Mouse (Mus musculus) heart, adult 2 months (tissue): ENCODE results near the gene Set. TPM values are rescaled to one million over a fixed set of nuclear protein-coding genes. Genes with fewer than 3 reads are reported as not detected.

ENCODE experiments used
- DNase-seq, 2 experiments: peaks; one replicate each; pipeline ENCODE4 v3.0.0; 2021
- H3K27ac ChIP-seq: fragments of 200-600 bp; 2 replicates; pipeline ENCODE4 v1.8.1; 2022
- H3K27me3 ChIP-seq: fragments of 200-500 bp; 2 replicates; pipeline ENCODE4 v1.6.1; 2012; ENCODE audit warnings: mild to moderate bottlenecking, low read length, inconsistent platforms, mixed read lengths; ENCODE audit not compliant: control insufficient read depth, insufficient read depth
- H3K36me3 ChIP-seq: fragments of 200-500 bp; 2 replicates; pipeline ENCODE4 v1.6.1; 2012; ENCODE audit warnings: low read length, inconsistent platforms; ENCODE audit not compliant: control insufficient read depth, insufficient read depth
- H3K4me1 ChIP-seq: fragments of 200-500 bp; 2 replicates; pipeline ENCODE4 v1.6.1; 2011; ENCODE audit warnings: low read length; ENCODE audit not compliant: control insufficient read depth, insufficient read depth
- H3K4me3 ChIP-seq: fragments of 200-600 bp; 2 replicates; pipeline ENCODE4 v1.8.1; 2022
- H3K79me2 ChIP-seq: fragments of 200-500 bp; replicated peaks from 2 replicates; pipeline ENCODE4 v1.6.1; 2012; ENCODE audit warnings: mild to moderate bottlenecking, inconsistent platforms, low read length, moderate library complexity, mixed read lengths; ENCODE audit not compliant: control insufficient read depth, insufficient read depth
- H3K9ac ChIP-seq: fragments of 200-500 bp; 2 replicates; pipeline ENCODE4 v1.6.1; 2012; ENCODE audit warnings: low read depth, mild to moderate bottlenecking, control low read depth, inconsistent platforms, low read length, mixed read lengths
- CTCF ChIP-seq: fragments of 200-600 bp; IDR thresholded peaks from 2 replicates; pipeline ENCODE4 v1.8.1; 2022; ENCODE audit warnings: antibody characterized with exemption, mild to moderate bottlenecking, moderate library complexity
- EP300 ChIP-seq: fragments of 200-500 bp; IDR thresholded peaks from 2 replicates; pipeline ENCODE4 v1.6.1; 2011; ENCODE audit warnings: low read depth, low read length, control low read depth; ENCODE audit not compliant: insufficient read depth
- POLR2A ChIP-seq: fragments of 200-500 bp; IDR thresholded peaks from 2 replicates; pipeline ENCODE4 v1.6.1; 2011; ENCODE audit warnings: mild to moderate bottlenecking, low read depth, low read length, control low read depth; ENCODE audit not compliant: insufficient read depth
- whole genome bisulfite sequencing: fragments of 180-500 bp; shearing (Covaris S2); methylation state at CpG from one replicate; pipeline ENCODE4 v1.1.7; 2018; 5-methylcytosine and 5-hydroxymethylcytosine counted together
- intact Hi-C: fragments of 180-260 bp; cut with DNase I; formaldehyde crosslinking; loops from one replicate; pipeline ENCODE4 v1.15.1; 2025
- polyA plus RNA-seq: library from polyadenylated mRNA; depleted of rRNA; stranded (reverse); fragments of >200 nt; gene quantifications from 2 replicates; pipeline ENCODE4 v1.2.3, GENCODE M21; 2012
- total RNA-seq, 2 experiments: library from RNA; stranded (reverse); gene quantifications; 2 replicates each; pipeline ENCODE4 v1.2.3; 2021

Gene Set
- total and polyA plus RNA-seq, 3 experiments, result 21.9 to 96.7 (median 88.7) TPM

- no peak for DNase-seq
- TF ChIP-seq EP300, result no peak
- TF ChIP-seq POLR2A, result no peak
- TF ChIP-seq CTCF, result no peak
- H3K27ac ChIP-seq, result no peak overlapping the region
- H3K79me2 ChIP-seq, result no peaks in the 10 kb centered on the region
- intact Hi-C loops, result no loop called here
- H3K9ac ChIP-seq, result no peak overlapping the region
- no peaks in the 10 kb centered on the region; the same call in 1 of the 2 replicates for H3K4me1 ChIP-seq
- no peaks in the 10 kb centered on the region for H3K36me3 ChIP-seq
- no peak overlapping the region for H3K4me3 ChIP-seq
- no peaks in the 10 kb centered on the region for H3K27me3 ChIP-seq
- 67% methylated on average over 5 of the region's 5 CpGs for WGBS
These were observed 26.9 kb downstream of the Set start for GRCm38 (mm10) chr2:30084113-30084512.

DNA sequence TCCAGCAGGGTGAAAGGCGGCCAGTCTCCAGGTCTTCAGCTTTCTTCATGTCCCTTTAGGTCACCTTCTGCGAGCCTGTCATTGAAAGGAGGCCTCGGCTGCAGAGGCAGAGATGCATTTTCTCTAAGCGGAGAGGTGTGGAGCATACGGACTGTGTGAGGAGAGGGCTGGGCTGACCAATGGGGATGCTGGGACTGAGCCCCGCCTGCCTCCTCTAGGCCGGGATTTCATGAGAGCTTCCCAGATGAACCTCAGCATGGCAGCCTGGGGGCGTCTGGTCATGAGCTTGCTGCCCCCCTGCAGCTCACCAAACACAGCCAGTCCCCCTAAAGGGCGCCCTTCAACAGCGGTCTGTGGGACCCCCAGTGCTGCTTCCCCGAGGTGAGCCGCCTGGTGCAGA, 27.5 kb downstream of the Set start:
- Histone ChIP-seq H3K27ac (no peak overlapping the region), H3K9ac (no peak overlapping the region), H3K4me1 (no peaks in the 10 kb centered on the region; the same call in 1 of the 2 replicates), H3K79me2 (no peaks in the 10 kb centered on the region), H3K27me3 (no peaks in the 10 kb centered on the region), H3K4me3 (no peak overlapping the region), H3K36me3 (no peaks in the 10 kb centered on the region)
- DNase-seq, result no peak
- intact Hi-C loops, result no loop called here
- 50% methylated on average over 12 of the region's 12 CpGs for WGBS
- TF ChIP-seq POLR2A (no peak), EP300 (no peak)

GRCm38 (mm10) chr2:30087310-30087709, 30.1 kb downstream of the Set start:
- H3K4me1 ChIP-seq, result no peaks in the 10 kb centered on the region
- H3K27ac ChIP-seq, result no peak overlapping the region
- DNase-seq, result no peak
- no peak overlapping the region for H3K9ac ChIP-seq
- H3K27me3 ChIP-seq, result no peaks in the 10 kb centered on the region
- no peaks in the 10 kb centered on the region for H3K36me3 ChIP-seq
- WGBS, result 94% methylated on average over 4 of the region's 4 CpGs
- H3K79me2 ChIP-seq, result no peaks in the 10 kb centered on the region
- no peak for TF ChIP-seq POLR2A
- TF ChIP-seq CTCF, result no peak
- no peak for TF ChIP-seq EP300
- no peak overlapping the region for H3K4me3 ChIP-seq
- intact Hi-C loops, result no loop called here

- no peak overlapping the region for H3K27ac ChIP-seq
- TF ChIP-seq CTCF (no peak), POLR2A (no peak), EP300 (no peak)
- DNase-seq, result no peak
- H3K4me1 ChIP-seq, result no peaks in the 10 kb centered on the region
- H3K79me2 ChIP-seq, result no peaks in the 10 kb centered on the region
- no peaks in the 10 kb centered on the region for H3K27me3 ChIP-seq
- no peak overlapping the region for H3K9ac ChIP-seq
- no peaks in the 10 kb centered on the region for H3K36me3 ChIP-seq
- intact Hi-C loops, result no loop called here
- 96% methylated on average over 12 of the region's 12 CpGs for WGBS
- no peak overlapping the region for H3K4me3 ChIP-seq
These were observed 34.3 kb downstream of the Set start for GRCm38 (mm10) chr2:30091521-30091920.

DNA sequence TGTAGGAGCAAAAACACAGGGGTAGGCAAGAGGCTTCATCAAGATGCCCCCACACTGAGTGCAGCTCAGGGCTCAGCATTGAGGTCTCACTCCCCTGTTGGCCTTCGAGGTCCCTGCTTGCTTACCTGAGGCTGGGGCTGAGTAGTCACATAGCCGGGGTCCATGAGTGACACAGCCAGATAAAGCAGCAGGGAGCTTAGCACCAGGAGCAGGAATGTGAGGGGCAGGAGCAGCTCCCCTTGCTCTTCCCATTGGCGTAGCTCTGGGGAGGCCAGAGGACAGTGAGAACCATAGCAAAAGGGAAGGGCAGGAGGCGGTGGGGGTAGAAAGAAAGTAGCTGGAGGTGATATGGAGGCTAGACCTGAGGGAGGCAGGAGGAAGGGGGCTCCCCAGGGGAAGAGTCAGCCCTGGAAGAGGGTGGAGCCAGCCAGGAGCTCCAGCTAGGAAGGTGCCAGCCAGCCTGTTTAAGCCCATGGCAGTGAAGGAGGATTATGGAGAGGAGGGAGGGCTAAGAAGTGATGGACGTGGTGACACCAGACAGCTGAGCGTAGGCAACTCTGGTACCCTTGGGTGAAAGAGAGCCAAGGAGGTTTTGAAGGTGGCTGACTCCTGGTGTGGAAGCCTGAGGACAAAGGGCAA, 35.2 kb downstream of the Set start:
- intact Hi-C loops, result no loop called here
- no peaks in the 10 kb centered on the region for H3K36me3 ChIP-seq
- H3K4me3 ChIP-seq, result no peak overlapping the region
- DNase-seq, result no peak
- no peak overlapping the region; the same call in 1 of the 2 replicates for H3K27ac ChIP-seq
- 53% methylated on average over 6 of the region's 6 CpGs for WGBS
- H3K9ac ChIP-seq, result no peak overlapping the region
- TF ChIP-seq CTCF, result no peak
- TF ChIP-seq POLR2A, result 0 out of 2 replicates have a peak, but pooled peaks have one; percentile 13
- no peaks in the 10 kb centered on the region for H3K27me3 ChIP-seq
- no peaks in the 10 kb centered on the region for H3K79me2 ChIP-seq
- no peaks in the 10 kb centered on the region for H3K4me1 ChIP-seq

GRCm38 (mm10) chr2:30093471-30094207, 36.5 kb downstream of the Set start, which contains the start of gene Zdhhc12:
Zdhhc12 (minus strand) TSS chr2:30093648.
- peak within 1 kb of the TSS; percentile 86 for H3K27ac ChIP-seq
- H3K79me2 ChIP-seq, result no peaks in the 10 kb centered on the region
- peak within 1 kb of the TSS; percentile 57 for H3K9ac ChIP-seq
- peak within 1 kb of the TSS; percentile 76 for H3K4me3 ChIP-seq
- H3K4me1 ChIP-seq, result no peaks in the 10 kb centered on the region
- under 1% methylated on average over 51 of the region's 51 CpGs for WGBS
- DNase-seq, result peak; percentile 90 to 96
- H3K27me3 ChIP-seq, result no peaks in the 10 kb centered on the region
- no peaks in the 10 kb centered on the region for H3K36me3 ChIP-seq
- no peak for TF ChIP-seq EP300
- TF ChIP-seq CTCF, result peak; percentile 20; the same call in 1 of the 2 replicates
- TF ChIP-seq POLR2A, result peak; percentile 60
- intact Hi-C loops, result loop anchor here (1.0 kb wide), 1 partner anchor 15 kb away; no protein-coding TSS in a partner anchor
